Mouse (Mus musculus) CH12.LX (cell line): ENCODE results near the gene Ttf1.

Source experiments
- CTCF ChIP-seq, 2 experiments: IDR thresholded peaks in 1 of 2; conservative IDR thresholded peaks in 1 of 2; 2 replicates each; pipeline ENCODE4 v1.5.1; 2011 to 2012; ENCODE audit warnings: low read depth in 2 of 2, low read length in 2 of 2, improper control_type of control experiment in 1 of 2, inconsistent platforms in 1 of 2, mild to moderate bottlenecking in 1 of 2, moderate library complexity in 1 of 2
- ELF1 ChIP-seq: IDR thresholded peaks from 2 replicates; pipeline ENCODE4 v1.6.1; 2014; ENCODE audit warnings: low read depth, mild to moderate bottlenecking, inconsistent platforms, low read length, improper control_type of control experiment
- ETS1 ChIP-seq: conservative IDR thresholded peaks from 2 replicates; pipeline ENCODE4 v1.6.1; 2012; ENCODE audit warnings: low read depth, mild to moderate bottlenecking, inconsistent platforms, low read length, improper control_type of control experiment, moderate library complexity
- MAFK ChIP-seq: IDR thresholded peaks from 2 replicates; pipeline ENCODE4 v1.6.1; 2011; ENCODE audit warnings: low read length, improper control_type of control experiment; ENCODE audit not compliant: insufficient replicate concordance
- POLR2A ChIP-seq: IDR thresholded peaks from 2 replicates; pipeline ENCODE4 v1.6.1; 2011; ENCODE audit warnings: low read depth, mild to moderate bottlenecking, improper control_type of control experiment, low read length
- POLR2AphosphoS2 ChIP-seq: IDR thresholded peaks from 2 replicates; pipeline ENCODE4 v1.6.1; 2011; ENCODE audit warnings: low read depth, low read length, improper control_type of control experiment
- SIN3A ChIP-seq: IDR thresholded peaks from 2 replicates; pipeline ENCODE4 v1.6.1; 2012; ENCODE audit warnings: low read length, improper control_type of control experiment, inconsistent platforms
- TBP ChIP-seq: conservative IDR thresholded peaks from 2 replicates; pipeline ENCODE4 v1.6.1; 2011; ENCODE audit warnings: low read depth, low read length, improper control_type of control experiment
- USF1 ChIP-seq: IDR thresholded peaks from 2 replicates; pipeline ENCODE4 v1.6.1; 2014; ENCODE audit warnings: low read depth, mild to moderate bottlenecking, inconsistent platforms, low read length, improper control_type of control experiment
- USF2 ChIP-seq: conservative IDR thresholded peaks from 2 replicates; pipeline ENCODE4 v1.6.1; 2011; ENCODE audit warnings: low read depth, low read length, improper control_type of control experiment
- ZC3H11A ChIP-seq: IDR thresholded peaks from 2 replicates; pipeline ENCODE4 v1.6.1; 2012; ENCODE audit warnings: low read depth, mild to moderate bottlenecking, inconsistent platforms, low read length, improper control_type of control experiment
- ZNF384 ChIP-seq: IDR thresholded peaks from 2 replicates; pipeline ENCODE4 v1.6.1; 2012; ENCODE audit warnings: low read depth, low read length, improper control_type of control experiment, inconsistent platforms

DNA sequence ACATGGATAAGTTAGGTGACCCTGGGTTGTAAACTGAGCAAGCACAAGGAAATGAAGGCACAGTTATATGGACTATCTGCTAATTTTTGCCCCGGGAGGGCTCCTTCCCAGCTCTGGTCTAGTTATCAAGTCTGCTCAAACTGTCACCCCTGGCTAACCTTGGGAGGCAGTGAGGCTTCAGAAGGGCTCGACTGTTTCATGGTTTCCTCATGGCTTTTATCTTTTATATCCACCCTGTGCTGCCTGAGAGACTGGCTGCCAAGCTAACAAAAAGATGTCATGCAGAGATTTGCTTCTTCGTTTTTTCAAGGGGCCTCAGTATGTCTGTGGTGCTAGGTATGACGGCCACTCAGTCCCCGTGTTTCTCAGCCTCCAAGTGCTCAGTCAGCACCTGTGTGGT lies 41.4 kb upstream of the Ttf1 start:
- TF ChIP-seq ZNF384, result no peak
- TF ChIP-seq USF2, result no peak
- no peak for TF ChIP-seq POLR2A
- no peak for TF ChIP-seq CTCF (conservative IDR thresholded peaks at IDR 0.05 in 1 of 2, IDR thresholded peaks at IDR 0.05 in 1 of 2; ENCODE audit: low read depth in 2 of 2, low read length in 2 of 2)
- TF ChIP-seq ETS1, result no peak
- TF ChIP-seq POLR2AphosphoS2, result no peak
- TF ChIP-seq ELF1, result no peak
- TF ChIP-seq USF1, result no peak
- TF ChIP-seq TBP, result no peak
- no peak for TF ChIP-seq ZC3H11A
- TF ChIP-seq SIN3A, result no peak
- TF ChIP-seq MAFK, result no peak
